22 mouse cellular contexts compared by ENCODE assay signal in genomic region chr6:97245200-97245599, GRCm38 (mm10). TPM values are rescaled to one million over a fixed set of nuclear protein-coding genes. Genes with fewer than 3 reads are reported as not detected.
"Had no signal": no experiment of that assay in that cellular context is flagged by ENCODE, and none has a peak within 500 bp of the region (broad histone marks: within the 10 kb centered on the region; RNA-seq: fewer than 3 reads in every experiment).

No protein-coding gene starts in this region.

- H3K9ac ChIP-seq: lung, embryonic 14.5 days; neural tube, embryonic 13.5 days; neural tube, embryonic 15.5 days had no signal

- H3K9me3 ChIP-seq: midbrain, embryonic 10.5 days; neural tube, embryonic 13.5 days; neural tube, embryonic 15.5 days had no signal

- DNase-seq: lung, adult 18-20 months; lung, embryonic 14.5 days; lung, postnatal 10 days; lung, postnatal 4 days; midbrain, embryonic 14.5 days; retina, postnatal 1 day; right cerebral cortex, adult 18-20 months; right cerebral cortex, postnatal 25 days; right cerebral cortex, postnatal 4 days; spleen, adult 18-20 months; thymus, adult 18-20 months; thymus, postnatal 25 days; thymus, postnatal 4 days had no signal

- H3K27me3 ChIP-seq: neural tube, embryonic 13.5 days; neural tube, embryonic 15.5 days had no signal

- H3K4me2 ChIP-seq: lung, embryonic 14.5 days; neural tube, embryonic 13.5 days; neural tube, embryonic 15.5 days had no signal

- H3K4me3 ChIP-seq: midbrain, embryonic 10.5 days; myocyte; neural tube, embryonic 13.5 days; neural tube, embryonic 15.5 days had no signal

- H3K27ac ChIP-seq: midbrain, embryonic 10.5 days; neural tube, embryonic 13.5 days; neural tube, embryonic 15.5 days had no signal

- ATAC-seq: midbrain, embryonic 16.5 days had no signal

- H3K36me3 ChIP-seq: midbrain, embryonic 10.5 days; neural tube, embryonic 13.5 days; neural tube, embryonic 15.5 days had no signal

- H3K4me1 ChIP-seq: midbrain, embryonic 10.5 days; neural tube, embryonic 13.5 days; neural tube, embryonic 15.5 days had no signal

RNA-seq across cellular contexts. Expression of gene Lmod3, which starts 7.4 kb away (rescaled TPM):
- total RNA-seq: megakaryocyte, adult 5-6 weeks; megakaryocyte-erythroid progenitor cell, adult 5-6 weeks had no signal
- polyA plus RNA-seq: midbrain, embryonic 10.5 days; midbrain, embryonic 14.5 days; midbrain, embryonic 16.5 days; small intestine, adult 2 months; stomach, embryonic 14.5 days had no signal
